Comparison of ENCODE assay signal across 9 mouse cellular contexts in the genomic region with DNA sequence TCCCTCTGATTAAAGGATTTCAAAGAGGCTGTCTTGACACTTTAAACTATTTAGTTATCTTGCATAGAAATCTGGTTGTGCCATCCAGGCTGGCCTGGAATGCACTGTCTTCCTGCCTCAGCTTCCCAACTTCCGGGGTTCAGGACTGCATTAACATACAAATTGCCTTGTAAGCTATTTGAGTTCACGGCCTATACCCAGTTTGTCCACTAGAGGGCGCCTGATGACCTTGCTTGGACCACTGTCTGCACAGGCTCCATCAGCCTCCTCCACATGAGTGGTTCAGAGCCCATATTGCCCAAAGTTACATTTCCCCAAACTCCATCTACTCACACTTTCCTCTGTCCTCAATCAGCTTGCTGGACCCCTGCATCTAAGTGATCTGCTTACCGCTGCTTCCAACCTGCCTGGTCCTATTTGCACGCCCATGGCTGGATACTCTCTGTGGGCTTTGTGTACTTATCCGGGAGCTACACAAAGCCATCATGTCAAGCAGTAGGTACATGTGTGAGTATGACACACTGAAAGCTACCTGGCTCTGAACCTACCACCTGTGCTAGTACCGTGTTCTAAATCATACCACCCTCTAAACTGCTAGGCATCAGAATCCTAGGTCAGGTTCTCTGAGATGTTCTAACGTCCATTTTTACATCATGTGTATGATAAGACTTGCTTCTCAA. TPM values are rescaled to one million over a fixed set of nuclear protein-coding genes. Genes with fewer than 3 reads are reported as not detected.
DNase-seq lines count a peak whose midpoint lies in the region; ATAC-seq and TF ChIP-seq lines count a peak whose summit lies in the region.
"Had no signal": no experiment of that assay in that cellular context is flagged by ENCODE, and none has a peak within 500 bp of the region (broad histone marks: within the 10 kb centered on the region; RNA-seq: fewer than 3 reads in every experiment).

No protein-coding gene starts in this region.

- H3K36me3 ChIP-seq in ES-Bruce4 (ENCODE audit: control insufficient read depth, insufficient read depth, low read length, poor library complexity, severe bottlenecking): no peaks in the 10 kb centered on the region
- no peaks in the 10 kb centered on the region for H3K36me3 ChIP-seq in forebrain, embryonic 12.5 days (replicated peaks)
- no peaks in the 10 kb centered on the region for H3K36me3 ChIP-seq in liver, postnatal 0 days (replicated peaks; ENCODE audit: insufficient read depth, low read length)
- peaks cover 12% of the 10 kb centered on the region; the same call in 1 of the 2 replicates for H3K36me3 ChIP-seq in neural tube, embryonic 15.5 days
- no peaks in the 10 kb centered on the region for H3K36me3 ChIP-seq in testis, adult 2 months (ENCODE audit: control insufficient read depth, insufficient read depth, low read length)

- no peak overlapping the region for H3K4me2 ChIP-seq in forebrain, embryonic 12.5 days
- no peak overlapping the region for H3K4me2 ChIP-seq in liver, postnatal 0 days (ENCODE audit: low read depth, low read length)
- no peak overlapping the region for H3K4me2 ChIP-seq in neural tube, embryonic 15.5 days
- H3K4me2 ChIP-seq: limb, embryonic 15.5 days had no signal

- no peak for TF ChIP-seq POLR2A in ES-Bruce4 (IDR thresholded peaks at IDR 0.05; ENCODE audit: insufficient read depth, low read length)
- no peak for TF ChIP-seq POLR2A in testis, adult 2 months (IDR thresholded peaks at IDR 0.05; ENCODE audit: control insufficient read depth, low read depth, low read length)

- peak; percentile 69 for DNase-seq in c-Kit-positive CD71-positive TER-119-negative erythroid progenitor cells, embryonic 14.5 days (ENCODE audit: low read depth)
- DNase-seq in heart, postnatal 10 days: peak; percentile 89 to 92
- DNase-seq in kidney, postnatal 36 days: peak; percentile 85 to 91
- DNase-seq in liver, postnatal 0 days: peak; percentile 87

- peak; percentile 82 for ATAC-seq in forebrain, embryonic 12.5 days (ENCODE audit: low FRiP score)
- ATAC-seq in liver, postnatal 0 days: peak; percentile 70
- peak; percentile 81 for ATAC-seq in neural tube, embryonic 15.5 days (ENCODE audit: low FRiP score)

- H3K27me3 ChIP-seq in ES-Bruce4 (ENCODE audit: control insufficient read depth, insufficient read depth, low read length, poor library complexity, severe bottlenecking): no peaks in the 10 kb centered on the region
- no peaks in the 10 kb centered on the region for H3K27me3 ChIP-seq in forebrain, embryonic 12.5 days
- no peaks in the 10 kb centered on the region for H3K27me3 ChIP-seq in liver, postnatal 0 days (ENCODE audit: insufficient read depth, low read length)
- H3K27me3 ChIP-seq in neural tube, embryonic 15.5 days (replicated peaks): no peaks in the 10 kb centered on the region
- H3K27me3 ChIP-seq in testis, adult 2 months (ENCODE audit: control insufficient read depth, insufficient read depth, low read length): no peaks in the 10 kb centered on the region
- H3K27me3 ChIP-seq: limb, embryonic 15.5 days had no signal

- intact Hi-C loops in heart, postnatal 10 days (cut with DNase I): loop anchor here (1.0 to 10.0 kb wide), 2 partner anchors 125 to 595 kb away; a partner anchor contains a TSS

- H3K9me3 ChIP-seq in ES-Bruce4 (replicated peaks; ENCODE audit: control insufficient read depth, insufficient read depth, low read length, poor library complexity, severe bottlenecking): no peaks in the 10 kb centered on the region; the same call in 1 of the 2 replicates
- no peaks in the 10 kb centered on the region for H3K9me3 ChIP-seq in forebrain, embryonic 12.5 days
- no peaks in the 10 kb centered on the region for H3K9me3 ChIP-seq in liver, postnatal 0 days (ENCODE audit: low read length)
- no peaks in the 10 kb centered on the region for H3K9me3 ChIP-seq in neural tube, embryonic 15.5 days (replicated peaks)
- H3K9me3 ChIP-seq: limb, embryonic 15.5 days had no signal

- H3K4me1 ChIP-seq in ES-Bruce4 (ENCODE audit: control insufficient read depth, insufficient read depth, low read length): no peaks in the 10 kb centered on the region
- no peaks in the 10 kb centered on the region for H3K4me1 ChIP-seq in forebrain, embryonic 12.5 days
- no peaks in the 10 kb centered on the region for H3K4me1 ChIP-seq in liver, postnatal 0 days (ENCODE audit: insufficient read depth)
- no peaks in the 10 kb centered on the region for H3K4me1 ChIP-seq in neural tube, embryonic 15.5 days
- peaks cover 3% of the 10 kb centered on the region; the same call in 1 of the 2 replicates for H3K4me1 ChIP-seq in testis, adult 2 months (ENCODE audit: control insufficient read depth, insufficient read depth, low read length)
- H3K4me1 ChIP-seq: limb, embryonic 15.5 days had no signal

- 52% methylated on average over 8 of the region's 8 CpGs for WGBS in forebrain, embryonic 12.5 days
- WGBS in liver, postnatal 0 days (ENCODE audit: insufficient replicate concordance): 47% methylated on average over 8 of the region's 8 CpGs
- 55% methylated on average over 8 of the region's 8 CpGs for WGBS in neural tube, embryonic 15.5 days

- no peak overlapping the region for H3K9ac ChIP-seq in ES-Bruce4 (ENCODE audit: low read depth, poor library complexity, severe bottlenecking)
- no peak overlapping the region for H3K9ac ChIP-seq in forebrain, embryonic 12.5 days
- H3K9ac ChIP-seq in liver, postnatal 0 days (replicated peaks): no peak overlapping the region
- H3K9ac ChIP-seq in neural tube, embryonic 15.5 days (replicated peaks): no peak overlapping the region
- H3K9ac ChIP-seq: limb, embryonic 15.5 days had no signal

- no peak overlapping the region for H3K27ac ChIP-seq in ES-Bruce4 (ENCODE audit: insufficient read depth, low read length)
- H3K27ac ChIP-seq in forebrain, embryonic 12.5 days: no peak overlapping the region
- H3K27ac ChIP-seq in liver, postnatal 0 days (ENCODE audit: low read depth): no peak overlapping the region
- no peak overlapping the region for H3K27ac ChIP-seq in neural tube, embryonic 15.5 days (replicated peaks)
- no peak overlapping the region for H3K27ac ChIP-seq in testis, adult 2 months (ENCODE audit: control insufficient read depth, insufficient read depth, low read depth, low read length)
- H3K27ac ChIP-seq: limb, embryonic 15.5 days had no signal

- peak; percentile 92 for TF ChIP-seq CTCF in ES-Bruce4 (IDR thresholded peaks at IDR 0.05; ENCODE audit: low read depth, low read length)
- peak; percentile 97 for TF ChIP-seq CTCF in liver, postnatal 0 days (IDR thresholded peaks at IDR 0.05; ENCODE audit: low read depth)
- peak; percentile 95 for TF ChIP-seq CTCF in testis, adult 2 months (IDR thresholded peaks at IDR 0.05; ENCODE audit: control insufficient read depth, insufficient read depth, insufficient replicate concordance, low read depth, low read length)

- no peak overlapping the region for H3K4me3 ChIP-seq in ES-Bruce4 (ENCODE audit: low read depth, low read length)
- no peak overlapping the region for H3K4me3 ChIP-seq in forebrain, embryonic 12.5 days (replicated peaks)
- H3K4me3 ChIP-seq in liver, postnatal 0 days (ENCODE audit: low read depth, low read length): no peak overlapping the region
- H3K4me3 ChIP-seq in neural tube, embryonic 15.5 days (replicated peaks): no peak overlapping the region
- H3K4me3 ChIP-seq in testis, adult 2 months (ENCODE audit: control insufficient read depth, low read depth, low read length): no peak overlapping the region
- H3K4me3 ChIP-seq: limb, embryonic 15.5 days had no signal

- TF ChIP-seq EP300 in ES-Bruce4 (IDR thresholded peaks at IDR 0.05; ENCODE audit: insufficient read depth, low read depth, low read length): no peak
- TF ChIP-seq EP300 in liver, postnatal 0 days (IDR thresholded peaks at IDR 0.05; ENCODE audit: low read depth): no peak

RNA-seq across cellular contexts. Expression of a gene that starts 41.2 kb away (rescaled TPM):
- polyA plus RNA-seq in ES-Bruce4 (2011; ENCODE audit: insufficient read depth, insufficient read length, low read depth, missing spikeins): 27.7 and 29.6 TPM in 2 replicates
- polyA plus RNA-seq in forebrain, embryonic 12.5 days (2016; fragmentation: Nextera tagmentation; extraction: Ambion mirVana): 42.9 and 48.5 TPM in 2 replicates
- total RNA-seq in heart, postnatal 10 days (2021): 10 to 100 TPM; 13.0 to 15.3 TPM
- 4.9 and 5.0 TPM in 2 replicates for polyA plus RNA-seq in liver, postnatal 0 days (2015; fragmentation: Nextera tagmentation; extraction: Ambion mirVana)
- polyA plus RNA-seq in neural tube, embryonic 15.5 days (2015; fragmentation: Nextera tagmentation; extraction: Ambion mirVana): 39.7 and 41.4 TPM in 2 replicates
- polyA plus RNA-seq in testis, adult 2 months (2012; rRNA removed): 8.6 and 10.7 TPM in 2 replicates

RNA-seq across cellular contexts. Expression of a gene that starts 41.3 kb away (rescaled TPM):
- 9.6 and 9.8 TPM in 2 replicates for polyA plus RNA-seq in ES-Bruce4 (2011; ENCODE audit: insufficient read depth, insufficient read length, low read depth, missing spikeins)
- 15.5 and 17.1 TPM in 2 replicates for polyA plus RNA-seq in forebrain, embryonic 12.5 days (2016; fragmentation: Nextera tagmentation; extraction: Ambion mirVana)
- 10 to 100 TPM; 17.0 TPM for total RNA-seq in heart, postnatal 10 days (2021)
- polyA plus RNA-seq in liver, postnatal 0 days (2015; fragmentation: Nextera tagmentation; extraction: Ambion mirVana): 2.6 TPM in 2 replicates
- 13.2 and 14.4 TPM in 2 replicates for polyA plus RNA-seq in neural tube, embryonic 15.5 days (2015; fragmentation: Nextera tagmentation; extraction: Ambion mirVana)
- polyA plus RNA-seq in testis, adult 2 months (2012; rRNA removed): 7.4 and 8.0 TPM in 2 replicates

RNA-seq across cellular contexts. Expression of a gene that starts 57.1 kb away (rescaled TPM):
- polyA plus RNA-seq in ES-Bruce4 (2011; ENCODE audit: insufficient read depth, insufficient read length, low read depth, missing spikeins): 11.6 and 13.3 TPM in 2 replicates
- polyA plus RNA-seq in forebrain, embryonic 12.5 days (2016; fragmentation: Nextera tagmentation; extraction: Ambion mirVana): 4.3 and 4.5 TPM in 2 replicates
- total RNA-seq in heart, postnatal 10 days (2021): 1,000 to 10,000 TPM; 1,415 to 1,605 TPM
- 2.0 and 2.4 TPM in 2 replicates for polyA plus RNA-seq in liver, postnatal 0 days (2015; fragmentation: Nextera tagmentation; extraction: Ambion mirVana)
- 31.4 and 32.3 TPM in 2 replicates for polyA plus RNA-seq in neural tube, embryonic 15.5 days (2015; fragmentation: Nextera tagmentation; extraction: Ambion mirVana)
- polyA plus RNA-seq in testis, adult 2 months (2012; rRNA removed): 12.1 and 13.7 TPM in 2 replicates
